Mouse (Mus musculus) limb, embryonic 15.5 days (tissue): ENCODE data around the gene Vmn1r165. TPM values are rescaled to one million over a fixed set of nuclear protein-coding genes. Genes with fewer than 3 reads are reported as not detected.
"Not testable (repeated sequence)": the region's sequence is repeated elsewhere in the genome, so short reads cannot be mapped to it uniquely, and the experiment has no call there.

ENCODE experiments used
- ATAC-seq: fragments of 200-750 bp; cut with Nextera tagmentation; 2 replicates; pipeline ENCODE4 v1.8.0; 2017; ENCODE audit warnings: low read depth, moderate TSS enrichment; ENCODE audit not compliant: insufficient number of reproducible peaks, low FRiP score, low TSS enrichment
- H3K27ac ChIP-seq: fragments of 300-500 bp; sonication (generic); 2 replicates; pipeline ENCODE4 v1.5.1; 2015; ENCODE audit warnings: moderate library complexity, mild to moderate bottlenecking, inconsistent platforms
- H3K27me3 ChIP-seq: fragments of 300-500 bp; sonication (generic); 2 replicates; pipeline ENCODE4 v1.6.1; 2015; ENCODE audit warnings: inconsistent platforms
- H3K36me3 ChIP-seq: fragments of 300-500 bp; sonication (generic); 2 replicates; pipeline ENCODE4 v1.6.1; 2015; ENCODE audit warnings: inconsistent platforms
- H3K4me1 ChIP-seq: fragments of 300-500 bp; sonication (generic); 2 replicates; pipeline ENCODE4 v1.6.1; 2015; ENCODE audit warnings: inconsistent platforms
- H3K4me2 ChIP-seq: fragments of 300-500 bp; sonication (generic); 2 replicates; pipeline ENCODE4 v1.6.1; 2015; ENCODE audit warnings: mild to moderate bottlenecking, inconsistent platforms
- H3K4me3 ChIP-seq: fragments of 300-500 bp; sonication (generic); 2 replicates; pipeline ENCODE4 v1.5.1; 2015; ENCODE audit warnings: mild to moderate bottlenecking, inconsistent platforms
- H3K9ac ChIP-seq: fragments of 300-500 bp; sonication (generic); 2 replicates; pipeline ENCODE4 v1.6.1; 2015; ENCODE audit warnings: inconsistent platforms
- H3K9me3 ChIP-seq: fragments of 300-500 bp; sonication (generic); 2 replicates; pipeline ENCODE4 v1.6.1; 2016; ENCODE audit warnings: inconsistent platforms
- WGBS: fragments of 180-500 bp; shearing (Covaris S2); methylation state at CpG from one replicate; pipeline ENCODE4 v1.1.7; 2015; 5-methylcytosine and 5-hydroxymethylcytosine counted together
- polyA plus RNA-seq: library from polyadenylated mRNA; unstranded; fragments of >200 nt; fragmentation: Nextera tagmentation; extraction: Ambion mirVana; gene quantifications from 2 replicates; pipeline ENCODE4 v1.2.1, GENCODE M21; 2015

The Vmn1r165 gene
- polyA plus RNA-seq = not detected in 2 replicates

- H3K4me3 ChIP-seq, H3K27ac ChIP-seq, H3K4me1 ChIP-seq, ATAC-seq, H3K9ac ChIP-seq, H3K27me3 ChIP-seq, H3K36me3 ChIP-seq, H3K9me3 ChIP-seq, H3K4me2 ChIP-seq: not testable (repeated sequence)
- WGBS = no CpG with 5 or more reads among the region's 3 CpGs
Measured at GRCm38 (mm10) chr7:23217032-23217431, at the start of gene Vmn1r165. Gene Vmn1r165 (plus strand): TSS chr7:23217332.

DNA sequence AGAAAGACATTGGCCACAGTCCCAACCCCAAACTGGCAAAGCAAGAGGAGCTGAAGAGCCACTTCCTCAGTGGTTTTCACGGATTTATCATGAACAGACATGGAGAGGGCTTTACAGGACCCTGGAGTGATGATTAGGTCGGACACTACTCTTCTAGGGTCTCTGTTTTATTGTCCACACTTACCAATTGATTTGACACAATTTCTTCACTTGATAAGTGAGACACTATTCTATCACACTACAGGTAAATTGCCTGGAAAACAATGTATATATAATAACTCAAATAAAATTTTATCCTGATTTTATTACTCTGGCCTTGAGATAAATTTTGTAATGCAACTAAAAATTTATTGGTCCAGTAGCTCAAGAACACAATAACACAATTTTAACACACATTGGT, 34.5 kb downstream of the Vmn1r165 start, which contains the start of gene Vmn1r166:
Gene Vmn1r166 (minus strand): TSS at position 101 of the 400 bp plus-strand sequence.
- ATAC-seq, H3K36me3 ChIP-seq, H3K4me1 ChIP-seq, H3K9me3 ChIP-seq, H3K9ac ChIP-seq, H3K27ac ChIP-seq, H3K4me3 ChIP-seq, H3K4me2 ChIP-seq, H3K27me3 ChIP-seq: not testable (repeated sequence)
- WGBS = no CpG with 5 or more reads among the region's 2 CpGs

Other genes starting within 250 kb of the Vmn1r165 start
- gene Gm4214, start 232.7 kb upstream of the Vmn1r165 start, polyA plus RNA-seq = not detected in 2 replicates
- not detected in 2 replicates for gene Gm4216, start 197.4 kb upstream of the Vmn1r165 start, polyA plus RNA-seq
- gene Vmn1r163, start 161.8 kb upstream of the Vmn1r165 start, polyA plus RNA-seq = not detected in 2 replicates
- gene Gm8720, start 149.9 kb upstream of the Vmn1r165 start, polyA plus RNA-seq = not detected in 2 replicates
- not detected in 2 replicates for gene Gm10662, start 72.9 kb upstream of the Vmn1r165 start, polyA plus RNA-seq
- gene Vmn1r166, start 34.4 kb downstream of the Vmn1r165 start, polyA plus RNA-seq = not detected in 2 replicates
- gene Gm6902, start 61.6 kb downstream of the Vmn1r165 start, polyA plus RNA-seq = not detected in 2 replicates
- not detected in 2 replicates for gene Nlrp4e, start 83.9 kb downstream of the Vmn1r165 start, polyA plus RNA-seq
- gene Nlrp5, start 168.6 kb downstream of the Vmn1r165 start, polyA plus RNA-seq = 0.08 and 0.09 TPM in 2 replicates